Mouse (Mus musculus): ENCODE results near the gene Pprc1. TPM values are rescaled to one million over a fixed set of nuclear protein-coding genes. Genes with fewer than 3 reads are reported as not detected.

The Pprc1 gene
- 4.7 TPM for polyA plus RNA-seq (2014; fragmentation: Illumina TruSeq; extraction: RNeasy Lipid Tissue Mini Kit (QIAGEN cat#74804); ENCODE audit: low read depth, low replicate concordance)

GRCm38 (mm10) chr19:46044271-46044992 is at the start of gene Pprc1:
Gene Pprc1 (plus strand): TSS chr19:46044886.

GRCm38 (mm10) chr19:45997785-45998693 is 46.6 kb upstream of the Pprc1 start, which contains the start of gene Armh3:
Gene Armh3 (minus strand): TSS chr19:45998488.

GRCm38 (mm10) chr19:46003371-46004226 is 41.1 kb upstream of the Pprc1 start, which contains the start of gene Hps6:
Gene Hps6 (plus strand): TSS chr19:46003508.

GRCm38 (mm10) chr19:46044993-46045695 is 458 bp downstream of the Pprc1 start, which contains the start of gene Ldb1:
Gene Ldb1 (minus strand): TSS chr19:46045214.

GRCm38 (mm10) chr19:46075616-46076607 is 31.2 kb downstream of the Pprc1 start, which contains the start of gene Nolc1:
Gene Nolc1 (plus strand): TSS chr19:46075863.

Other genes starting within 250 kb of the Pprc1 start
- 1.0 TPM for gene Kcnip2, start 228.8 kb upstream of the Pprc1 start, polyA plus RNA-seq (2014; fragmentation: Illumina TruSeq; extraction: RNeasy Lipid Tissue Mini Kit (QIAGEN cat#74804); ENCODE audit: low read depth, low replicate concordance)
- gene Armh3, start 46.4 kb upstream of the Pprc1 start, polyA plus RNA-seq (2014; fragmentation: Illumina TruSeq; extraction: RNeasy Lipid Tissue Mini Kit (QIAGEN cat#74804); ENCODE audit: low read depth, low replicate concordance): 22.2 TPM
- gene Hps6, start 41.4 kb upstream of the Pprc1 start, polyA plus RNA-seq (2014; fragmentation: Illumina TruSeq; extraction: RNeasy Lipid Tissue Mini Kit (QIAGEN cat#74804); ENCODE audit: low read depth, low replicate concordance): not detected
- 28.0 TPM for gene Ldb1, start 328 bp downstream of the Pprc1 start, polyA plus RNA-seq (2014; fragmentation: Illumina TruSeq; extraction: RNeasy Lipid Tissue Mini Kit (QIAGEN cat#74804); ENCODE audit: low read depth, low replicate concordance)
- 8.7 TPM for gene Nolc1, start 31.0 kb downstream of the Pprc1 start, polyA plus RNA-seq (2014; fragmentation: Illumina TruSeq; extraction: RNeasy Lipid Tissue Mini Kit (QIAGEN cat#74804); ENCODE audit: low read depth, low replicate concordance)
- gene Elovl3, start 87.0 kb downstream of the Pprc1 start, polyA plus RNA-seq (2014; fragmentation: Illumina TruSeq; extraction: RNeasy Lipid Tissue Mini Kit (QIAGEN cat#74804); ENCODE audit: low read depth, low replicate concordance): not detected
- not detected for gene Pitx3, start 103.4 kb downstream of the Pprc1 start, polyA plus RNA-seq (2014; fragmentation: Illumina TruSeq; extraction: RNeasy Lipid Tissue Mini Kit (QIAGEN cat#74804); ENCODE audit: low read depth, low replicate concordance)
- gene Gbf1, start 107.6 kb downstream of the Pprc1 start, polyA plus RNA-seq (2014; fragmentation: Illumina TruSeq; extraction: RNeasy Lipid Tissue Mini Kit (QIAGEN cat#74804); ENCODE audit: low read depth, low replicate concordance): 34.5 TPM